Mouse (Mus musculus) kidney, postnatal 4 days (tissue): ENCODE results near the gene Tnnt2.

Experiments
- DNase-seq, 2 experiments: peaks; one replicate each; pipeline ENCODE4 v3.0.0; 2021; ENCODE audit warnings: mixed read lengths in 2 of 2

Tnnt2 gene

GRCm38 (mm10) chr1:135835716-135836483 lies at the start of gene Tnnt2:
Tnnt2 (plus strand) TSS chr1:135836354.
- no peak for DNase-seq

- peak; percentile 85 to 90 for DNase-seq
Measured at GRCm38 (mm10) chr1:135787799-135788198, 48.4 kb upstream of the Tnnt2 start.

- DNase-seq: peak; percentile 71 to 78
Measured at GRCm38 (mm10) chr1:135788708-135789107, 47.4 kb upstream of the Tnnt2 start.

- peak; percentile 90 to 91 for DNase-seq
Measured at GRCm38 (mm10) chr1:135789815-135790214, 46.3 kb upstream of the Tnnt2 start.

- no peak for DNase-seq
Measured at GRCm38 (mm10) chr1:135792143-135792939, 43.8 kb upstream of the Tnnt2 start.

GRCm38 (mm10) chr1:135793370-135794215 lies 42.6 kb upstream of the Tnnt2 start:
- peak; percentile 75 to 85 for DNase-seq

- peak in 1 of 2 experiments; percentile 31 for DNase-seq
Measured at GRCm38 (mm10) chr1:135794216-135795134, 41.7 kb upstream of the Tnnt2 start.

- no peak for DNase-seq
Measured at GRCm38 (mm10) chr1:135798492-135798891, 37.7 kb upstream of the Tnnt2 start.

GRCm38 (mm10) chr1:135799109-135799627 lies 37.0 kb upstream of the Tnnt2 start:
- DNase-seq: no peak

GRCm38 (mm10) chr1:135800192-135800950 lies 35.8 kb upstream of the Tnnt2 start:
- peak in 1 of 2 experiments; percentile 27 for DNase-seq

GRCm38 (mm10) chr1:135807546-135807945 lies 28.6 kb upstream of the Tnnt2 start:
- no peak for DNase-seq

GRCm38 (mm10) chr1:135810180-135810579 lies 26.0 kb upstream of the Tnnt2 start:
- peak in 1 of 2 experiments; percentile 57 for DNase-seq

- peak; percentile 95 to 96 for DNase-seq
Measured at GRCm38 (mm10) chr1:135811016-135811646, 25.0 kb upstream of the Tnnt2 start.

GRCm38 (mm10) chr1:135812205-135812604 lies 23.9 kb upstream of the Tnnt2 start:
- no peak for DNase-seq

GRCm38 (mm10) chr1:135812618-135813017 lies 23.5 kb upstream of the Tnnt2 start:
- DNase-seq: no peak

- no peak for DNase-seq
Measured at GRCm38 (mm10) chr1:135813071-135813470, 23.1 kb upstream of the Tnnt2 start.

GRCm38 (mm10) chr1:135813687-135814395 lies 22.3 kb upstream of the Tnnt2 start:
- DNase-seq: peak; percentile 68 to 73

GRCm38 (mm10) chr1:135814531-135814930 lies 21.6 kb upstream of the Tnnt2 start:
- DNase-seq: no peak

GRCm38 (mm10) chr1:135817595-135817994 lies 18.6 kb upstream of the Tnnt2 start:
- no peak for DNase-seq
